Mouse (Mus musculus): ENCODE measurements at regions not wholly inside any gene's neighbourhood (a gene's known extent, or its start where the extent isn't known, plus 50 kb on each side); places are given as distances from the start of the nearest gene placed in this dataset.

GRCm38 (mm10) chr11:114258218-114258617 is 191.4 kb upstream of the Sdk2 start:
- Histone ChIP-seq H3K9me3 (ENCODE audit: control insufficient read depth, low read length) (no peaks in the 10 kb centered on the region), H3K27ac (ENCODE audit: low read length) (no peak overlapping the region), H3K4me1 (replicated peaks; ENCODE audit: control insufficient read depth, insufficient read depth, low read length) (no peaks in the 10 kb centered on the region), H3K27me3 (replicated peaks; ENCODE audit: control insufficient read depth, insufficient read depth, low read length) (no peaks in the 10 kb centered on the region), H3K36me3 (ENCODE audit: control insufficient read depth, insufficient read depth) (no peaks in the 10 kb centered on the region), H3K4me3 (replicated peaks; ENCODE audit: low read length) (no peak overlapping the region), H3K9ac (replicated peaks; ENCODE audit: low read depth, low read length) (no peak overlapping the region), H3K4me2 (ENCODE audit: low read length) (no peak overlapping the region)
- no peak for ATAC-seq
- WGBS = 91% methylated on average over 9 of the region's 9 CpGs

DNA sequence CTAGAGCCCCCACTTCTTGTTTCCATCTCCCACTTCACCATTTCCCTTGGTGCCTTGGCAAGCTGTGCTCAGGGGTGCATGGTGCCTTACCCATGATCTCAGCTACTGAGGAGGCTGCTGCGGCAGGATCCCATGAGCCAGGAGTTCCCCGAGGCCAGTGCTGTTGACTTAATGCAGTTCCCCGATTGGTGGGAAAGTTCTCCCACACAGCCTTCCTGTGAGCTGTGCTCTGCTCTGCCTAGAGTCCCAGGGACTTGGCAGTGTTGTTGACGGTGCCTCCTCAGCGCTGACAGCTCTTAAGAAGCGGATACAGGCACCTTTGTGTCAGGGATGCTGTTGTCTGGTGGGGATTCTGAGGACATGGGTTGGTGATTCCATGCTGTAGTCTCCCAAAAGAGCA is 190.9 kb upstream of the Sdk2 start:
- Histone ChIP-seq H3K4me3 (replicated peaks; ENCODE audit: low read length) (no peak overlapping the region), H3K9ac (replicated peaks; ENCODE audit: low read depth, low read length) (no peak overlapping the region), H3K27ac (ENCODE audit: low read length) (no peak overlapping the region), H3K9me3 (ENCODE audit: control insufficient read depth, low read length) (no peaks in the 10 kb centered on the region), H3K27me3 (replicated peaks; ENCODE audit: control insufficient read depth, insufficient read depth, low read length) (no peaks in the 10 kb centered on the region), H3K36me3 (ENCODE audit: control insufficient read depth, insufficient read depth) (no peaks in the 10 kb centered on the region), H3K4me2 (ENCODE audit: low read length) (no peak overlapping the region), H3K4me1 (replicated peaks; ENCODE audit: control insufficient read depth, insufficient read depth, low read length) (no peaks in the 10 kb centered on the region)
- no peak for ATAC-seq
- 73% methylated on average over 6 of the region's 6 CpGs for WGBS

DNA sequence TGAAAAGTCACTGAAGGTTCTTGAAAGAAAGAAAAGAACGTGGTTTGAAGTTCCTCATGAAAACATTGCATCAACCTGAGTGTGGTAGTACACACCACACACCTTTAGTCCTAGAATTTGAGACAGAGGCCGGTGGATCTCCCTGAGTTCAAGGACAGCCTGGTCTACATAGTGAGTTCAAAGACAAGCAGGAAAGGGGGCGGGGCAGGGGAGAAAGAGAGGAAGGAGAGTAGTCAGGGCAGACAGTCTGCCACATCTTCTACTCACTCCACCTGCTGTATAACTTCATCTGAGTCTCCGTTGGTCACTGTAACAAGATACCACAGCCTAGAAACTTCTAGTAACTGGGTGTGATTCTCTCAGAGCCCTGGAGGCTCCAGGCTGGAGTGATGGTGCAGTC is 190.2 kb upstream of the Sdk2 start:
- WGBS = 77% methylated on average over 4 of the region's 4 CpGs

DNA sequence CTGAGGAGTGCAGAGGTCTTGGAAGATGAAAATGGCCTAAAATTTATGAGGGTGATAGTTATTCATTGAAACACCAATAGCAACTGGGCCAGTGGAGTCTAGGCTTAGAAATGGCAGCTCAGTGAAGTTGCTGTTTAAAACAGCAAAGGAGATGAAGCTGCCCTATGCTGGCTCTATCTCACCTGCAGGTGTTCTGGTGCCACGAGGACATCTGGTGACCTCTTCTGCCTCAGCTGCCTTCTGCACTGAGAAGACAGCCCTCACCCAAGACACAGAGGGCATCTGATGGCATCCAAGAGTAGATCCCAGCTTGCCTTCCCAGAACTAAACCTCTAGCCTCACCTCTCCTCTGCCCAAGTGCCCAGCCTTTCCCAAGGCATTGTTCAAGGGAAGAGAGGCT is 187.5 kb upstream of the Sdk2 start:
- WGBS = 71% methylated on average over 1 of the region's 1 CpGs
- no peak overlapping the region for H3K4me3 ChIP-seq (replicated peaks; ENCODE audit: low read length)
- H3K9ac ChIP-seq (replicated peaks; ENCODE audit: low read depth, low read length) = no peak overlapping the region
- no peak overlapping the region for H3K4me2 ChIP-seq (ENCODE audit: low read length)
- no peak overlapping the region for H3K27ac ChIP-seq (ENCODE audit: low read length)
- no peaks in the 10 kb centered on the region for H3K36me3 ChIP-seq (ENCODE audit: control insufficient read depth, insufficient read depth)
- H3K27me3 ChIP-seq (replicated peaks; ENCODE audit: control insufficient read depth, insufficient read depth, low read length) = no peaks in the 10 kb centered on the region
- no peaks in the 10 kb centered on the region for H3K4me1 ChIP-seq (replicated peaks; ENCODE audit: control insufficient read depth, insufficient read depth, low read length)
- no peak for ATAC-seq
- no peaks in the 10 kb centered on the region for H3K9me3 ChIP-seq (ENCODE audit: control insufficient read depth, low read length)

More for the DNA sequence above, 190.2 kb upstream of the Sdk2 start:
- H3K4me2 ChIP-seq (ENCODE audit: low read length) = no peak overlapping the region
- H3K27me3 ChIP-seq (replicated peaks; ENCODE audit: control insufficient read depth, insufficient read depth, low read length) = no peaks in the 10 kb centered on the region
- H3K9ac ChIP-seq (replicated peaks; ENCODE audit: low read depth, low read length) = no peak overlapping the region
- no peaks in the 10 kb centered on the region for H3K4me1 ChIP-seq (replicated peaks; ENCODE audit: control insufficient read depth, insufficient read depth, low read length)
- H3K27ac ChIP-seq (ENCODE audit: low read length) = no peak overlapping the region
- H3K36me3 ChIP-seq (ENCODE audit: control insufficient read depth, insufficient read depth) = no peaks in the 10 kb centered on the region
- no peaks in the 10 kb centered on the region for H3K9me3 ChIP-seq (ENCODE audit: control insufficient read depth, low read length)
- no peak overlapping the region for H3K4me3 ChIP-seq (replicated peaks; ENCODE audit: low read length)
- no peak for ATAC-seq

DNA sequence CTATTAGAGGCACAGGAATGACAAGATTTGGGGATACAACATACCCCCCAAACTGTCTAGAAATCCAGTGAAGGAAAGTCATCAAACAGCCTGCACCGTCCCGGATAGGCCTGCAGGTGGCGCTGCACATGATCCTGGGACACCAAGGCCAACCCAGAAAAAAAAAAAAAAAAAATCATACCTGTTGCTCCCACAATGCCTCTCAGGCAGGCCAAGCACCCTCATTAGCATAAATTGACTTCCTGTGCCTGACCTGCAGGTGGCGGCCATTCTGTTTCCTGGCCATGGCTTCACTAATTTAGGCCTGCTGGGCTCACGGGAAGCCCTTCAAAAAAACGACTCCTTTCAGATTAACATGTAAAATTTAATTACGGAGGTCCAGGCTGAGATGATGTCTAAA is 184.8 kb upstream of the Sdk2 start:
- H3K4me1 ChIP-seq (replicated peaks; ENCODE audit: control insufficient read depth, insufficient read depth, low read length) = 0 out of 2 replicates have a peak, but pooled peaks cover 11% of the 10 kb centered on the region
- H3K4me3 ChIP-seq (replicated peaks; ENCODE audit: low read length) = no peak overlapping the region
- WGBS = 47% methylated on average over 7 of the region's 7 CpGs
- H3K36me3 ChIP-seq (ENCODE audit: control insufficient read depth, insufficient read depth) = no peaks in the 10 kb centered on the region
- no peaks in the 10 kb centered on the region for H3K9me3 ChIP-seq (ENCODE audit: control insufficient read depth, low read length)
- no peak overlapping the region for H3K4me2 ChIP-seq (ENCODE audit: low read length)
- ATAC-seq = no peak
- no peak overlapping the region for H3K9ac ChIP-seq (replicated peaks; ENCODE audit: low read depth, low read length)
- H3K27me3 ChIP-seq (replicated peaks; ENCODE audit: control insufficient read depth, insufficient read depth, low read length) = no peaks in the 10 kb centered on the region
- no peak overlapping the region for H3K27ac ChIP-seq (ENCODE audit: low read length)

DNA sequence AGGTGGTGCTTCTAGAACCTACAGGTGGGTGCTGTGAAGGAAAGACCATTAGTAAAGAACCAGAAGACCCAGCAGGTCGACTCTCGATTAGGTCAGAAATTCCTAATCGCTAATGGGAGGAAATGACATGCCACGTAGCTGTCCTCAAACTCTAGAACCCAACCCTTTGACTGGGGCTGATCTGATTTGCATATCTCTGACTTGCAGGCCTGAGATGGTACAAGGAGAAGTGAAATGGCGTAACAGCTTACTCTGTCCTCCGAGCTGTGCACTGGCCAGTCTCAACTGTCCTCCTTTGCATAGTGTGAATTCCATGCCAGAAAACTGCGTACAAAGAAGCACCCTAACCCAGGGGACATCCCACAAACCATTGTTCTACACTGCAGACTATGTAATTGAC is 182.4 kb upstream of the Sdk2 start:
- H3K27ac ChIP-seq (ENCODE audit: low read length) = no peak overlapping the region
- H3K9ac ChIP-seq (replicated peaks; ENCODE audit: low read depth, low read length) = no peak overlapping the region
- H3K4me1 ChIP-seq (replicated peaks; ENCODE audit: control insufficient read depth, insufficient read depth, low read length) = 0 out of 2 replicates have a peak, but pooled peaks cover 11% of the 10 kb centered on the region
- H3K4me3 ChIP-seq (replicated peaks; ENCODE audit: low read length) = no peak overlapping the region
- no peaks in the 10 kb centered on the region for H3K27me3 ChIP-seq (replicated peaks; ENCODE audit: control insufficient read depth, insufficient read depth, low read length)
- ATAC-seq = no peak
- no peaks in the 10 kb centered on the region for H3K36me3 ChIP-seq (ENCODE audit: control insufficient read depth, insufficient read depth)
- 92% methylated on average over 7 of the region's 7 CpGs for WGBS
- H3K9me3 ChIP-seq (ENCODE audit: control insufficient read depth, low read length) = no peaks in the 10 kb centered on the region
- H3K4me2 ChIP-seq (ENCODE audit: low read length) = no peak overlapping the region

DNA sequence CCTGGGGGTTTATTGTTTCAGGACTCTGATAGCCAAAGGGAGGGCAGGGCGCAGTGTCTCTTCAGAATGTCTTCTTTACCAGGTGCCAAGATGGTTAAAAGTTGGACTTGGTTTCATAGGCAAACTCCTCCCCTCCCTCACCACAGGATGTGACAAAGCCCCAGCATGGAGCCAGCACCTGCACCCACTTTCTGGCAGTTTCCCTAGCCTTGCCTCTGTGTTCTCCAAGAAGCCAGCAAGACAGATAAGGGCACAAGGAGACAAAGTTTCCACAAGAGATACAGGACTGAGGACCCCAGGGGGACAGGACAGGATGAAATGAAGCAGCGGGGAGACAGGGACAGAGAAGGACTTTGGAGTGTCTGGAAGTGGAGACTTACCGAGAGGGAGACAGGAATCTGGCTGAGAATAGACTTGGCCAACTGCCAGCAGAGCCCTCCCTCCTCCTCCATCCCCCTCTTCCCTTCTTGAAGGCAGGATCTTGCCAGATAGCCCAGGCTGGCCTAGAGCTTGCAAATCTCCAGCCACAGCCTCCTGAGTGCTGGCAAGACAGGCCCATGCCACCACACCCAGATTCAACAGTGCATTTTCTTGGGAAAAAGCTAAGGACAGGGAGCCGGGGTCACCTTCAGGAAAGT is 181.5 kb upstream of the Sdk2 start:
- Histone ChIP-seq H3K36me3 (ENCODE audit: control insufficient read depth, insufficient read depth) (no peaks in the 10 kb centered on the region), H3K4me1 (replicated peaks; ENCODE audit: control insufficient read depth, insufficient read depth, low read length) (0 out of 2 replicates have a peak, but pooled peaks cover 11% of the 10 kb centered on the region), H3K27me3 (replicated peaks; ENCODE audit: control insufficient read depth, insufficient read depth, low read length) (no peaks in the 10 kb centered on the region), H3K9ac (replicated peaks; ENCODE audit: low read depth, low read length) (no peak overlapping the region), H3K4me3 (replicated peaks; ENCODE audit: low read length) (no peak overlapping the region), H3K9me3 (ENCODE audit: control insufficient read depth, low read length) (no peaks in the 10 kb centered on the region), H3K27ac (ENCODE audit: low read length) (no peak overlapping the region), H3K4me2 (ENCODE audit: low read length) (no peak overlapping the region)
- 63% methylated on average over 4 of the region's 4 CpGs for WGBS
- no peak for ATAC-seq

- Histone ChIP-seq H3K4me2 (ENCODE audit: low read length) (no peak overlapping the region), H3K36me3 (ENCODE audit: control insufficient read depth, insufficient read depth) (no peaks in the 10 kb centered on the region), H3K9me3 (ENCODE audit: control insufficient read depth, low read length) (no peaks in the 10 kb centered on the region), H3K27me3 (replicated peaks; ENCODE audit: control insufficient read depth, insufficient read depth, low read length) (no peaks in the 10 kb centered on the region), H3K9ac (replicated peaks; ENCODE audit: low read depth, low read length) (no peak overlapping the region), H3K4me1 (replicated peaks; ENCODE audit: control insufficient read depth, insufficient read depth, low read length) (peaks cover 17% of the 10 kb centered on the region), H3K4me3 (replicated peaks; ENCODE audit: low read length) (no peak overlapping the region), H3K27ac (ENCODE audit: low read length) (peak overlapping the region; percentile 60)
- WGBS = 1% methylated on average over 8 of the region's 8 CpGs
- ATAC-seq = peak; percentile 91
Measured at GRCm38 (mm10) chr11:114239311-114239803, 172.5 kb upstream of the Sdk2 start.

GRCm38 (mm10) chr11:114238801-114239200 is 172.0 kb upstream of the Sdk2 start:
- H3K9ac ChIP-seq (replicated peaks; ENCODE audit: low read depth, low read length) = no peak overlapping the region
- H3K4me1 ChIP-seq (replicated peaks; ENCODE audit: control insufficient read depth, insufficient read depth, low read length) = peaks cover 23% of the 10 kb centered on the region
- no peaks in the 10 kb centered on the region for H3K9me3 ChIP-seq (ENCODE audit: control insufficient read depth, low read length)
- H3K4me3 ChIP-seq (replicated peaks; ENCODE audit: low read length) = no peak overlapping the region
- ATAC-seq = peak; percentile 5; the same call in 1 of the 2 replicates
- H3K4me2 ChIP-seq (ENCODE audit: low read length) = no peak overlapping the region
- H3K36me3 ChIP-seq (ENCODE audit: control insufficient read depth, insufficient read depth) = no peaks in the 10 kb centered on the region
- WGBS = 49% methylated on average over 5 of the region's 5 CpGs
- peak overlapping the region; percentile 59 for H3K27ac ChIP-seq (ENCODE audit: low read length)
- H3K27me3 ChIP-seq (replicated peaks; ENCODE audit: control insufficient read depth, insufficient read depth, low read length) = no peaks in the 10 kb centered on the region

DNA sequence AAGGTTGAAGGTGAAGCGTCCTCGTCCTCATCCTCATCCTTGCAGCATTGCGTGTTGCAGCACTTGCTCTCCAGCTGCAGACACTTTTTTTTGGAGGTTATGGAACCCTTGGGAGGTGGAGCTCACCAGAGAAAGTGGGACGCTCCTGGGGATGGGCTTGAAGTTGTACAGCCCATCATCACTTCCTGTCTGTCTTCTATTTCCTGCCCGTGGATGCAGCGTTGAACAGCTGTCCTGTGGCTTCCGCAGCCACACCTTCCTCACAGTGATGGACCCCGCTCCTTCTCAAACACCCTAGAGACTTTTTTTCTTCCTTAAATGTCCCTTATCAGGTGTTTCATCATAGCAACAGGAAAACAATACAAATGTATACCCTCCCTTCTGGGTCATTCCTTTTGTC is 171.5 kb upstream of the Sdk2 start:
- H3K4me1 ChIP-seq (replicated peaks; ENCODE audit: control insufficient read depth, insufficient read depth, low read length) = peaks cover 24% of the 10 kb centered on the region
- 92% methylated on average over 8 of the region's 8 CpGs for WGBS
- no peak overlapping the region for H3K4me2 ChIP-seq (ENCODE audit: low read length)
- H3K9me3 ChIP-seq (ENCODE audit: control insufficient read depth, low read length) = no peaks in the 10 kb centered on the region
- H3K4me3 ChIP-seq (replicated peaks; ENCODE audit: low read length) = no peak overlapping the region
- ATAC-seq = no peak
- H3K36me3 ChIP-seq (ENCODE audit: control insufficient read depth, insufficient read depth) = no peaks in the 10 kb centered on the region
- H3K9ac ChIP-seq (replicated peaks; ENCODE audit: low read depth, low read length) = no peak overlapping the region
- H3K27ac ChIP-seq (ENCODE audit: low read length) = peak overlapping the region; percentile 59
- H3K27me3 ChIP-seq (replicated peaks; ENCODE audit: control insufficient read depth, insufficient read depth, low read length) = no peaks in the 10 kb centered on the region
